ENCODE assay signal across 8 mouse cellular contexts in the genomic region with DNA sequence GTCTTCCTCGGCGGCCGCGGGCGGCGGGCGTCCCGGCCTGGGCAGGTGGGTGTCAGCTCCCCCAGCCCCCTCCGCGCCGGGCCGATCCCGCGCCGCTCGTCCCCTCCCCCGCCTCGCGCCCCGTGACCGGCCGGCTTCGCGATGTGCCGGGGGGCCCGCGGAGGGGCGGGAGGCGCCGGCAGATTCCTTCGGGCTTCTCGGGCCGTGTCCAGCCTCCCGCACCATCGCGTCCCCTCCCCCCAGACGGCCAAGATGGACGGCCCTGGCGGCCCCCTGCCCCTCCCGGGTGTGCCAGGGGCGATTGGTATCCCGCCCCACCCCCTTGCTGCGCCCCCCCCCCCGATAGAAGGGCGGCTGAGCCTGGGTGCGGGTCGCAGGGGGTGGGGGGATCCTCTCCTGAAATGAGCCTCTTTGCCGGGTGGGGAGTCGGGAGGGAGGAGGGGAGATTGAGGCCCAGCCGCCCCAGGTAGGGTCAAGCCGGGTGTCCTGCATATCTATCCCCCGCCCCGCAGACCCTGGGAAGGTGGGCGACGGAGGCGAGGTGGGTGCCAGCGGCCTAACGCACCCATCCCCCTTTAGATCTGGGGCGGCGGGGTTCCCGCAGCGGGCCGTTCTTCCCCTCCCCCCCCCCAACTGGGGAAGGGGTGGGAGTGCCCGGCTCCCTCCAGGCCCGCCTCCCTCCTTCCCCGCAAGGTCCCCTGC. TPM values are rescaled to one million over a fixed set of nuclear protein-coding genes. Genes with fewer than 3 reads are reported as not detected.
A peak's percentile ranks its signal among the peaks of the same experiment; 100 is the strongest.
DNase-seq lines count a peak whose midpoint lies in the region; ATAC-seq and TF ChIP-seq lines count a peak whose summit lies in the region.

No protein-coding gene starts in this region.

- no peaks in the 10 kb centered on the region for H3K9me3 ChIP-seq in hindbrain, embryonic 15.5 days
- no peaks in the 10 kb centered on the region for H3K9me3 ChIP-seq in liver, embryonic 14.5 days (ENCODE audit: control insufficient read depth, low read length)
- H3K9me3 ChIP-seq in neural tube, embryonic 12.5 days: no peaks in the 10 kb centered on the region

- peak overlapping the region; percentile 98 for H3K9ac ChIP-seq in hindbrain, embryonic 15.5 days
- H3K9ac ChIP-seq in liver, embryonic 14.5 days (replicated peaks): peak overlapping the region; percentile 83
- peak overlapping the region; percentile 99 for H3K9ac ChIP-seq in neural tube, embryonic 12.5 days

- TF ChIP-seq CTCF in left cerebral cortex, adult 2 months (IDR thresholded peaks at IDR 0.05): no peak
- no peak for TF ChIP-seq CTCF in liver, embryonic 14.5 days (IDR thresholded peaks at IDR 0.05; ENCODE audit: low read depth)

- peak; percentile 31 for ATAC-seq in hindbrain, embryonic 15.5 days (ENCODE audit: low FRiP score, low read depth)
- ATAC-seq in liver, embryonic 14.5 days (ENCODE audit: insufficient read depth): peak; percentile 14
- peak; percentile 71 for ATAC-seq in neural tube, embryonic 12.5 days (ENCODE audit: low FRiP score, low read depth)

- H3K4me1 ChIP-seq in hindbrain, embryonic 15.5 days (replicated peaks): peaks cover 43% of the 10 kb centered on the region
- H3K4me1 ChIP-seq in liver, embryonic 14.5 days (replicated peaks; ENCODE audit: control insufficient read depth in 2 of 2, insufficient read depth in 2 of 2, low read length in 1 of 2): peaks cover 5 to 14% of the 10 kb centered on the region in 2 experiments; a peak in 2 of 4 replicates
- H3K4me1 ChIP-seq in neural tube, embryonic 12.5 days: peaks cover 30% of the 10 kb centered on the region

- DNase-seq in left cerebral cortex, adult 2 months (ENCODE audit: extremely low spot score in 1 of 2, low spot score in 2 of 2): peak; percentile 28 to 40
- no peak for DNase-seq in left cerebral cortex, adult 9 months (ENCODE audit: low spot score in 2 of 2)
- DNase-seq in cerebellum, adult 9-10 months: peak; percentile 55
- DNase-seq in gastrocnemius, adult 18-20 months (ENCODE audit: low spot score): peak; percentile 22
- no peak for DNase-seq in liver, embryonic 14.5 days (ENCODE audit: low read depth in 3 of 3, low spot score in 3 of 3)
- DNase-seq in thymus, postnatal 14 days: peak; percentile 54

- H3K4me2 ChIP-seq in hindbrain, embryonic 15.5 days: peak overlapping the region; percentile 73
- peak overlapping the region; percentile 83 for H3K4me2 ChIP-seq in liver, embryonic 14.5 days (ENCODE audit: low read depth)
- H3K4me2 ChIP-seq in neural tube, embryonic 12.5 days (replicated peaks): peak overlapping the region; percentile 89

- no peaks in the 10 kb centered on the region for H3K36me3 ChIP-seq in hindbrain, embryonic 15.5 days
- no peaks in the 10 kb centered on the region; the same call in 1 of the 2 replicates for H3K36me3 ChIP-seq in liver, embryonic 14.5 days (replicated peaks; ENCODE audit: control insufficient read depth, insufficient read depth, low read depth)
- H3K36me3 ChIP-seq in neural tube, embryonic 12.5 days: 0 out of 2 replicates have a peak, but pooled peaks cover 4% of the 10 kb centered on the region

- peak overlapping the region; percentile 88 for H3K27ac ChIP-seq in left cerebral cortex, adult 2 months
- H3K27ac ChIP-seq in hindbrain, embryonic 15.5 days (replicated peaks): peak overlapping the region; percentile 94
- peak overlapping the region; percentile 60 for H3K27ac ChIP-seq in liver, embryonic 14.5 days
- peak overlapping the region; percentile 98 for H3K27ac ChIP-seq in neural tube, embryonic 12.5 days

- peak overlapping the region; percentile 80 for H3K4me3 ChIP-seq in left cerebral cortex, adult 2 months
- H3K4me3 ChIP-seq in hindbrain, embryonic 15.5 days: peak overlapping the region; percentile 96
- H3K4me3 ChIP-seq in liver, embryonic 14.5 days (ENCODE audit: insufficient read depth in 1 of 2, low read depth in 2 of 2, low read length in 2 of 2): peak overlapping the region; percentile 62 to 75
- peak overlapping the region; percentile 99 for H3K4me3 ChIP-seq in neural tube, embryonic 12.5 days

- 0% methylated on average over 26 of the region's 66 CpGs for WGBS in hindbrain, embryonic 15.5 days
- 1% methylated on average over 50 of the region's 66 CpGs for WGBS in liver, embryonic 14.5 days (ENCODE audit: insufficient replicate concordance)
- under 1% methylated on average over 54 of the region's 66 CpGs for WGBS in neural tube, embryonic 12.5 days

- TF ChIP-seq EP300 in liver, embryonic 14.5 days (IDR thresholded peaks at IDR 0.05; ENCODE audit: low read depth): no peak

- intact Hi-C loops in left cerebral cortex, adult 2 months (cut with DNase I): loop anchor here (5.0 kb wide), 1 partner anchor 125 kb away; a partner anchor contains a TSS

- H3K27me3 ChIP-seq in hindbrain, embryonic 15.5 days: no peaks in the 10 kb centered on the region
- no peaks in the 10 kb centered on the region for H3K27me3 ChIP-seq in liver, embryonic 14.5 days (ENCODE audit: control insufficient read depth, insufficient read depth, low read length)
- H3K27me3 ChIP-seq in neural tube, embryonic 12.5 days (replicated peaks): no peaks in the 10 kb centered on the region

RNA-seq across cellular contexts. Expression of a gene that starts 1.2 kb away (rescaled TPM):
- 100 to 1,000 TPM; 248 to 251 TPM for total RNA-seq in left cerebral cortex, adult 2 months (2021)
- total RNA-seq in gastrocnemius, adult 18-20 months (2021): 100 to 1,000 TPM in 1 of 2 experiments, 10 to 100 TPM in 1; 80.1 to 109 TPM
- polyA plus RNA-seq in hindbrain, embryonic 15.5 days (2015; fragmentation: Nextera tagmentation; extraction: Ambion mirVana): 92.6 and 111 TPM in 2 replicates
- polyA plus RNA-seq in liver, embryonic 14.5 days (2012; rRNA removed): 24.1 and 24.6 TPM in 2 replicates
- 19.3 and 20.5 TPM in 2 replicates for polyA plus RNA-seq in liver, embryonic 14.5 days (2014; fragmentation: Nextera tagmentation; extraction: Ambion mirVana)
- 107 and 110 TPM in 2 replicates for polyA plus RNA-seq in neural tube, embryonic 12.5 days (2016; fragmentation: Nextera tagmentation; extraction: Ambion mirVana)

RNA-seq across cellular contexts. Expression of a gene that starts 52.0 kb away (rescaled TPM):
- total RNA-seq in left cerebral cortex, adult 2 months (2021): 10 to 100 TPM; 67.3 to 68.0 TPM
- total RNA-seq in gastrocnemius, adult 18-20 months (2021): 10 to 100 TPM; 29.7 to 31.8 TPM
- polyA plus RNA-seq in hindbrain, embryonic 15.5 days (2015; fragmentation: Nextera tagmentation; extraction: Ambion mirVana): 43.1 and 44.6 TPM in 2 replicates
- 9.7 and 12.5 TPM in 2 replicates for polyA plus RNA-seq in liver, embryonic 14.5 days (2012; rRNA removed)
- 22.7 and 22.9 TPM in 2 replicates for polyA plus RNA-seq in liver, embryonic 14.5 days (2014; fragmentation: Nextera tagmentation; extraction: Ambion mirVana)
- 52.9 and 55.4 TPM in 2 replicates for polyA plus RNA-seq in neural tube, embryonic 12.5 days (2016; fragmentation: Nextera tagmentation; extraction: Ambion mirVana)

RNA-seq across cellular contexts. Expression of a gene that starts 52.1 kb away (rescaled TPM):
- 1 to 10 TPM; 5.0 to 5.3 TPM for total RNA-seq in left cerebral cortex, adult 2 months (2021)
- 10 to 100 TPM; 10.2 to 11.8 TPM for total RNA-seq in gastrocnemius, adult 18-20 months (2021)
- polyA plus RNA-seq in hindbrain, embryonic 15.5 days (2015; fragmentation: Nextera tagmentation; extraction: Ambion mirVana): 1.5 and 1.6 TPM in 2 replicates
- polyA plus RNA-seq in liver, embryonic 14.5 days (2012; rRNA removed): 1.6 and 1.7 TPM in 2 replicates
- polyA plus RNA-seq in liver, embryonic 14.5 days (2014; fragmentation: Nextera tagmentation; extraction: Ambion mirVana): 2.2 and 2.6 TPM in 2 replicates
- polyA plus RNA-seq in neural tube, embryonic 12.5 days (2016; fragmentation: Nextera tagmentation; extraction: Ambion mirVana): 1.7 and 2.0 TPM in 2 replicates

Comparison
In these comparisons a context has a peak if more than half of its experiments do, and no peak if none do; other contexts are left out.
1. DNase-seq: peak in left cerebral cortex, adult 2 months (2 of 2), cerebellum, adult 9-10 months (single experiment), gastrocnemius, adult 18-20 months (single experiment) and thymus, postnatal 14 days (single experiment); none in left cerebral cortex, adult 9 months (0 of 2) and liver, embryonic 14.5 days (0 of 3).
2. ATAC-seq: peak in every context shown above with its lines; median percentile 71 in neural tube, embryonic 12.5 days; 31 in hindbrain, embryonic 15.5 days; 14 in liver, embryonic 14.5 days.
3. Peak in every context shown above with its lines, with median percentiles within 50 percentile points of each other: H3K27ac ChIP-seq, H3K4me3 ChIP-seq, H3K4me2 ChIP-seq and H3K9ac ChIP-seq.